Mouse (Mus musculus) ES-E14 (cell line): ENCODE data around the gene Tmem176a. TPM values are rescaled to one million over a fixed set of nuclear protein-coding genes. Genes with fewer than 3 reads are reported as not detected.

ENCODE experiments used
- DNase-seq: peaks from one replicate; pipeline ENCODE4 v3.0.0-alpha.2; 2013; ENCODE audit warnings: low read depth, low spot score
- H3K27ac ChIP-seq: 2 replicates; pipeline ENCODE4 v1.5.1; 2012; ENCODE audit warnings: low read depth, mild to moderate bottlenecking, low read length, moderate library complexity, mixed read lengths; ENCODE audit not compliant: poor library complexity, insufficient read depth, severe bottlenecking
- H3K36me3 ChIP-seq: 2 replicates; pipeline ENCODE4 v1.6.1; 2012; ENCODE audit warnings: mild to moderate bottlenecking, low read length, moderate library complexity, mixed read lengths; ENCODE audit not compliant: control insufficient read depth, poor library complexity, insufficient read depth, severe bottlenecking
- H3K4me1 ChIP-seq, 2 experiments: fragments of 150-350 bp in 1 of 2; sonication (generic) in 1 of 2; 2 replicates each; pipeline ENCODE4 v1.6.1; 2012; ENCODE audit warnings: low read length in 2 of 2, mild to moderate bottlenecking in 1 of 2, mixed read lengths in 1 of 2; ENCODE audit not compliant: control insufficient read depth in 2 of 2, insufficient read depth in 2 of 2, poor library complexity in 1 of 2
- H3K4me3 ChIP-seq, 2 experiments: fragments of 150-350 bp in 1 of 2; sonication (generic) in 1 of 2; 2 replicates each; pipeline ENCODE4 v1.5.1; 2012; ENCODE audit warnings: low read length in 2 of 2, low read depth in 1 of 2, mild to moderate bottlenecking in 1 of 2, mixed read lengths in 1 of 2; ENCODE audit not compliant: insufficient read depth in 1 of 2, poor library complexity in 1 of 2, severe bottlenecking in 1 of 2
- H3K9ac ChIP-seq: 2 replicates; pipeline ENCODE4 v1.6.1; 2012; ENCODE audit warnings: low read depth, mild to moderate bottlenecking, low read length, mixed read lengths; ENCODE audit not compliant: poor library complexity, insufficient read depth, severe bottlenecking
- H3K9me3 ChIP-seq: fragments of 150-350 bp; sonication (generic); 2 replicates; pipeline ENCODE4 v1.6.1; 2012; ENCODE audit warnings: low read depth, mild to moderate bottlenecking, low read length; ENCODE audit not compliant: control insufficient read depth, insufficient read depth
- CHD2 ChIP-seq: IDR thresholded peaks from 2 replicates; pipeline ENCODE4 v1.6.1; 2014; ENCODE audit warnings: mild to moderate bottlenecking, low read depth, low read length, inconsistent platforms
- HCFC1 ChIP-seq: IDR thresholded peaks from 2 replicates; pipeline ENCODE4 v1.6.1; 2012; ENCODE audit warnings: low read length, inconsistent platforms, borderline replicate concordance; ENCODE audit not compliant: insufficient read depth
- MAFK ChIP-seq: IDR thresholded peaks from 2 replicates; pipeline ENCODE4 v1.6.1; 2014; ENCODE audit warnings: mild to moderate bottlenecking, low read depth, low read length, inconsistent platforms; ENCODE audit not compliant: insufficient read depth
- ZC3H11A ChIP-seq: IDR thresholded peaks from 2 replicates; pipeline ENCODE4 v1.6.1; 2012; ENCODE audit warnings: low read depth, mild to moderate bottlenecking, inconsistent platforms, low read length, borderline replicate concordance
- ZNF384 ChIP-seq: IDR thresholded peaks from 2 replicates; pipeline ENCODE4 v1.6.1; 2012; ENCODE audit warnings: low read depth, low read length, inconsistent platforms
- in situ Hi-C, 2 experiments: fragments of 600-800 bp; cut with MboI; formaldehyde crosslinking; loops; one replicate each; pipeline ENCODE4 v1.15.1; 2025; ENCODE audit warnings: low sequenced_read_pairs in 2 of 2, inconsistent platforms in 1 of 2; ENCODE audit not compliant: unreplicated experiment in 2 of 2
- total RNA-seq: library from RNA; depleted of rRNA; stranded (reverse); fragments of 300-350 nt; gene quantifications from 2 replicates; pipeline ENCODE4 v1.2.3, GENCODE M21; 2012

Gene Tmem176a
- total RNA-seq, 1 experiment = 7.8 TPM

DNA sequence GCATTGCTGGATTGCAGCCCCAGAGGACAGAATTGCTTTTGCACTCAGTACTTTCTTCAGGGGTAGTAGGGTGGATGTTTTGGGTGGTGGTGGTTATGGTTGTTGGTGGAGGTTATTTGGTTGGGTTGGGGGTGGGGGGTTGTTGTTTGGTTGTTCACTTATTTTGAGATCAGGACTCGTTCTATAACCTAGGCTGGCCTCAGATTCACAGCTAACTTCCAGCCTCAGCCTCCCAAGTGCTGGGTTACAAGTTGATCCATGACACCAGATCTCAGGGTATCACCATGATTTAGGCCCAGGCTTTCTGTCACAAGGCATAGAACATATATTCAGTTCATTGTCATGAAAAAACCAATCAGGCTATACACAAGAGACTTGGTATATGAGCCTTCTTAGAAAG lies 20.1 kb downstream of the Tmem176a start:
- DNase-seq = no peak
- Histone ChIP-seq H3K27ac (no peak overlapping the region), H3K9me3 (no peaks in the 10 kb centered on the region), H3K4me3 (no peak overlapping the region), H3K9ac (no peak overlapping the region), H3K4me1 (peaks cover 0 to 20% of the 10 kb centered on the region in 2 experiments; a peak in 1 of 4 replicates), H3K36me3 (no peaks in the 10 kb centered on the region)
- in situ Hi-C loops = no loop called here
- TF ChIP-seq CHD2 (no peak), HCFC1 (no peak), ZNF384 (no peak), MAFK (no peak), ZC3H11A (no peak)

GRCm38 (mm10) chr6:48861616-48862280 lies 21.0 kb downstream of the Tmem176a start:
- Histone ChIP-seq H3K9ac (no peak overlapping the region), H3K36me3 (no peaks in the 10 kb centered on the region), H3K4me1 (peaks cover 3 to 20% of the 10 kb centered on the region in 2 experiments; a peak in 2 of 4 replicates), H3K4me3 (no peak overlapping the region), H3K9me3 (no peaks in the 10 kb centered on the region), H3K27ac (no peak overlapping the region)
- TF ChIP-seq ZNF384 = no peak
- DNase-seq = no peak
- in situ Hi-C loops = no loop called here

DNA sequence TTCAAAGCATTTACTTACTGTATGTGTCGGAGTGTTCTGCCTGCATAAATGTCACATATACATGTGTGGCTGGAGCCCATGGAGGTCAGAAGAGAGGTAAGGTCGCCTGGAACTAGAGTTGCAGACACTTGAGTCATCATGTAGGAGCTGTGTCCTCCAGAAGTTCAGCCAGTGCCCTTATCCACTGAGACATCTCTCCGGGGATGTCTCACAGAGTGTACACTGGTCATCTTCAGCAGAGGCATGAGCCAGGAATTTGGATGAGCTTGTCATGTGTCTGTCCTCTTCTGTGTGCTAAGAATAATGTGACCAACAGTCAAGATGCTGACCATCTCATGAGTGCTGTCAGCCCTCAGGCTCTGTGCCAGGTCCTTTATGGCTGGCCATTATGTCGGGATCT lies 22.1 kb downstream of the Tmem176a start:
- Histone ChIP-seq H3K4me3 (no peak overlapping the region), H3K9ac (no peak overlapping the region), H3K36me3 (no peaks in the 10 kb centered on the region), H3K9me3 (no peaks in the 10 kb centered on the region), H3K27ac (no peak overlapping the region), H3K4me1 (peaks cover 3 to 27% of the 10 kb centered on the region in 2 experiments; a peak in 3 of 4 replicates)
- TF ChIP-seq HCFC1 = no peak
- no peak for TF ChIP-seq ZNF384
- no peak for TF ChIP-seq ZC3H11A
- no peak for TF ChIP-seq MAFK
- no peak for TF ChIP-seq CHD2
- DNase-seq = no peak
- in situ Hi-C loops = no loop called here

GRCm38 (mm10) chr6:48863488-48863887 lies 22.8 kb downstream of the Tmem176a start:
- Histone ChIP-seq H3K9me3 (no peaks in the 10 kb centered on the region), H3K9ac (no peak overlapping the region), H3K4me1 (peaks cover 3 to 27% of the 10 kb centered on the region in 2 experiments; a peak in 3 of 4 replicates), H3K4me3 (no peak overlapping the region), H3K27ac (no peak overlapping the region), H3K36me3 (no peaks in the 10 kb centered on the region)
- in situ Hi-C loops = no loop called here
- TF ChIP-seq ZC3H11A = no peak
- TF ChIP-seq MAFK = no peak
- no peak for TF ChIP-seq CHD2
- TF ChIP-seq ZNF384 = no peak
- no peak for TF ChIP-seq HCFC1
- no peak for DNase-seq

DNA sequence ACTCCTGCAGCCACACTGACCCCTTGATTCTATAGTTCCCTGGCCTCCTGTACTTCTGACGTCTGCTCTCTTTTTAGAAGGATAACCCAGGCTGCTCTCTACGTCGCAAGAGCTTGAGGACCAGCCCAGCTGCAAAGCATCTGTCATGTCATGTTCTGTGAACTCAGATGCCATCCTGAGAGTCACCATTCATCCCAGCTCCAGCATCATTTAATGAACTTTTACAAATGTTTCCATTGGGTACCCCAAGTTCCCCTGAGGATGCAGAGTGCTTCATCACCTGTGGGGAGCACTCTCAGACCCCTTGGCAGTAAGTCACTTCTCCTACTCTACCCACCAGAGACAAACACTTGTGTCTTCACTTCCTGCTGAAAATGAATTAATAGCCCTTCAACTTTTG lies 23.5 kb downstream of the Tmem176a start:
- no peak overlapping the region for H3K27ac ChIP-seq
- in situ Hi-C loops = no loop called here
- TF ChIP-seq ZC3H11A (no peak), CHD2 (no peak), ZNF384 (no peak), MAFK (no peak), HCFC1 (no peak)
- no peak overlapping the region for H3K4me3 ChIP-seq
- peaks cover 3 to 29% of the 10 kb centered on the region in 2 experiments; a peak in 3 of 4 replicates for H3K4me1 ChIP-seq
- no peaks in the 10 kb centered on the region for H3K9me3 ChIP-seq
- no peaks in the 10 kb centered on the region for H3K36me3 ChIP-seq
- no peak overlapping the region for H3K9ac ChIP-seq
- no peak for DNase-seq
